Mouse (Mus musculus): Measurements from ENCODE around the gene Akna.

- TF ChIP-seq CTCF (conservative IDR thresholded peaks at IDR 0.05; ENCODE audit: insufficient read depth, insufficient read length, low read depth, low read length): no peak
- TF ChIP-seq POLR2A (IDR thresholded peaks at IDR 0.05; ENCODE audit: low read depth, low read length): no peak
Measured at GRCm38 (mm10) chr4:63355877-63356665, 47.1 kb downstream of the Akna start, which contains the start of gene Orm3.

All from kidney, adult 2 months (tissue).